Mouse (Mus musculus) cerebellum, adult 11 months (tissue): Measurements from ENCODE around the gene Zmynd8.

Experiments
- DNase-seq: peaks from one replicate; pipeline ENCODE4 v3.0.0; 2022

Zmynd8 gene

DNA sequence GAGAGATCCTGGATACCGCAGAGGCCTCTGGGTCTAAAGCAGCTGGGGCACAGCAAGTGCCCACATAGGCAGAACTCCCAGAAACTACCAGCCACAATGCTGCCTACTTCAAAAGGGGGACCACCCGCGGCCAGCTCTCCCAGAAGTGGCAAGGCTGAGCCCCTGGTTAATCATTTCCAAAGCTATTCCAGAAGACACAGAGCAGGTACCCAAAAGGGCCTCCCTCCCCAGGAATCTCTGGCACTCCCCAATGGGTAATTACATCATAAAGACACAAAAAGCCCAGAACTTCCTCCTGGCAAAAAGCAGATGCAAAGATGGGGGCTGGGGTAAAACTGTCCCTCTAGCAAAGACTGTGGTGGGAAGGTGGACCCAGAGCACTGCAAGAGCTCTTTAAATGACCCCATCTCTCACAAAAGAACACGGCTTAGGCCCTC, 41.4 kb downstream of the Zmynd8 start:
- DNase-seq: no peak

DNA sequence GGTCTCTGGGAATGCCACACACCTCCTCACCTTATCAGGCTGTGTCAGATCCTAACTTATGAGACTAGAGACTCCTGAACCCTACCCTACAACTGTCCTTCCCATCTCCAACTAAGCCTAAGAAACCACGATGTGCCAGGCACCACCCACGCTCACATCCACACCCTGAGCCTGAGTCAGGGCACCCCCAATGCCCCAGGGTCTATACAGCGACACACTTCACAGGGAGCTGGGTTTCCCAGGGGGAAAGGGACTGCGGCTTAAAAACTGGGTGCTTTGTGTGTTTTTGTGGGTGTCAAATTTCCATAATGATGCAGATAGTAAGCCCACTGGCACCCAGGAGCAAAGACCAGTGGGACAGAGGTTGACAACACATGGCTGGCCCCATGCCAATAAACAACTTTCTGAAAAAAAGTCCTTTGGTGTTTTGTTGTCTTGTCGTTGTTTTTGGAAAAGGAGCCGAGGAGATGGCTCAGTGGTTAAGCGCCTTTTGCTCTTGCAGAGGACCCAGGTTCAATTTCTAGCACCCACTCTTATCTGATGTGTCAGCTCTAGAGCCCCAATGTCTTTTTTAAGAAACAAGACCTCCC, 42.1 kb downstream of the Zmynd8 start:
- no peak for DNase-seq

DNA sequence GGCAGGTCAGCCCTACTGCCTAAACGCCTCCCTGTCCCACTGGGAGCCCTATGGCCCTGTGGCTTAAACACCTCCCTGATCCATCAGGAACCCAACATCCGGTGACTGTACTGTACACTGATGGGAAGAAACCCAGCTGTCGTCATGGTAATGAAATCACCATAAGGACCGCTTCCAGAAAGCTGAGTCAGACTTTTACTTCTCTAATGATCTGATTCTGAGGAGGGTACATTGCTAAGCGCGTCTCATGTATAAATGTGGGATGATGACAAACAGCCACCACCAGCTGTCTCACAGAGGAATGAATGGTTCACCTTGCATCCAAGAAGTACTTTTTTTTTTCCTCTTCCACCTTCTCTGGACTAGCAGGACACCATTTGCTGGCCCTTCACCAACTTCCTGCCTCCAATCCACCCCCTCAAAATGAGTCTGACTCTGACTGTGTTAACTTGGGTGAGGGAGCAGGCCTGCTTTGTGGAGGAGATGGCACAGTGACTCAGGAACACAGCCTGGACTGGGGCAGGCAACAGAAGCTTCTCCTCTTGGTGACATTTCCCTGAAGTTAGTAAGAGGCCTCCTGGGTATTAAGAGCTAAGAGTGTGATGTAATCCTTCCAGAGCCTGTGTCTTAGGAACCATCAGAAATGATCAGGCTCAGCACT, 43.0 kb downstream of the Zmynd8 start:
- no peak for DNase-seq

DNA sequence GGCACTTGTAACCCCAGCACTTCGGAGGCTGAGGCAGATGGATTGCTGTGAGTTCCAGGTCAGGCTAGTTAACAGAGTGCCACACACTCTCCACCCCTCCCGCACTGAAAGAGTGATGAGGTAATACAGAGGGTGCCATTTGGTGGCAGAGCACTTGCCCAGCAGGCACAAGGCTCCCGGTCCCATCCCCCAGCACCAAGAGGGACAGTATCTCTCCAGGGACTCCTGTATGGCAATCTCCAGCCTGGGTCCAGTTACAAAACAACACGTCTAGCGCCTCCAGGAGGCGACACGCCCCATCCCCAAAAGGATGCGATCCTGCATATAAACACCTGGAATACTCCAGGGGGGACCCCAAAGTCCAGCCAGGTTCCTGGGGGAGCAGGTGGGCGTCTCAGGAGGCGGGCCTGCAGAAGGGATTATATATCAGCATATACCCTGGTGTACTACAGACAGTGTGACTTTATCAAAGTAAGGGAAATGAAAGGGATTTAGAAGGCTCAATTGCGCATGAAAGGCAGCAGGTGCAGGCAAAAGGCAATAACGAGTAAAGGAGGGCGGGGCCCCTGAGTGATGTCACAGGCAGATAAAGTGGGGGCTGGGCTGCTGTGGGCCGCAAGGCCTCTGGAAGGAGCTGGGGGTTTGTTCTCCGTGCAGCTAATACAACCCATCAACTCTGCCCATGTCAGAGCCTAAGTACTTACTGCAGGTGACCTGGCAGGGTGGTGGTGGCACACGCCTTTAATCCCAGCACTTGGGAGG, 44.4 kb downstream of the Zmynd8 start:
- peak; percentile 68 for DNase-seq

DNA sequence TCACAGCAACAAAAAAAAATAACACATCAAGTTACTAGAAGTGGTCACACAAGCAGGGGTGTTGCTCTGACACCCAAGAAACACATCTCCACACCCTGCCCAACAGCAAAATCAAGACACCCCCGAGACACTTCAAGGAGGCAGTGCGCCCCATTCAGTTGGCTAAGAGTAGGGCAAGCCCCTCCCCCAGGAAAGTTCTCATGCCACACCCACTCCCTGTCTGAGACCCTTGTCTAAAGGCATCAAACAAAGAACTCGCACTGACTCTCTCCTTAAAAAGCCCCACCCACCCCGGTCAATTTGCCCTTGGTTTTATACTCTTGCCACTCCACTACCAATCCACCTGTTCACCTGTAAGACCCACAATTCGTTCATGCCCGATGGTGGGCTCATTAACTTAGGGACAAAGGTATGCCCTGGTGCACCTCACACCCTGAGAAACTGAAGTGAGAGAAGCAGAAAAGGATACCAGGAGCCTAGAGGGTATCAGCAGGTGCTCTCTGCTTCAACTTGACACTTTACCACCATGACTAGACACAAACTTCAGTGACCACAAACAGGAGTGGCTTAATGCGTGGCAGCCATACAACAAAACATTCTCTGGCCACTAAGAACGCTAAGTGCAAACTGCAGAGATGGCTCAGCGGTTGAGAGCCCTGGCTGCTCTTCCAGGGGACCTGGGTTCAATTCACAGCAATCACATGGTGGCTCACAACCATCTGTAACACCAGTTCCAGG, 45.8 kb downstream of the Zmynd8 start:
- DNase-seq: no peak

DNA sequence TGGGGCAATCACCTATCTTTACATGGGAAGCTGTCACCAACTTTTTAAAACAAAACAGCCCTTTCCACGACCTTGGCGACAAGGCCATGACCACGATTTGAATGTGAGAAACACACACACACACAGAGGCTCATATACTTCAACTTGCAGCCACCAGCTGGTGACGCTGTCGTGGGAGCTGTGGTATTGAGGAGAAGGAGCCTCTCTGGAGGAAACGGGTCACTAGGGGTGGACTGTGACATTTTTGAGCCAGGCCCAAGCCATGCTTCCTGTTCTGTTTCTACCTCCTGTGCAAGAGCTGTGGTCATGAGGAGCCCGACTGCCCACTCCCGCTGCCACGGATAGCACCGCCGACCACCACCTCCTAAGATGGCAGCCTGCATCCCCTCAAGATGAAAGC, 46.4 kb downstream of the Zmynd8 start:
- DNase-seq: no peak

DNA sequence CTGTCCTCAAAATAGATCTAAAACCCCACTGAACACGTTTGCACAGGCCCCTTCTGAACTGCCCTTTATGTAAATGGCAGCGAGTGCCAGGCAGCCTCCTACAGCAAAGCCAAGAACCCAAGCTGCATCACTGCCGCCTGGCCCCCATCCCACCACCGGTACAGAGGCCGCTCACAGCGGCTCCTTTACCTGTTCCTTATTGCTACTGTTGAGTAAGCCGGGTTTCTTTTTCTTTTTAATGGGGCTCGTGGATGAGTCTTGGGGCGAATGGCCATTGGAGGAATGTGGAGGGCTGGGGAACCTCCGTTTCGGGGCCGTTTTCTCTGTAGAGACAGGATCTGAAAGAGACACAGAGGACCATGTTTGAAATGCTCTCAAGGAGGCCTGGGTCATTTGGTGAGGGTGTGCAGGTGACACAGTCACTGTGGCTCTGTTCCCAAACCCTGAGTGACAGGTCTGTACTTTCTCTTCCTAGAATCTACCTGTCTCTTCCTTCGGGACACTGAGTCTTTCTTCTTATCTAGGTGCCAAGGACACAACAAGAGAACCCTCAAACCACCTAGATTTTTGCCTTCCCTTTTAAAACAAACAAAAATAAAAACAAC, 46.9 kb downstream of the Zmynd8 start:
- peak; percentile 45 for DNase-seq

DNA sequence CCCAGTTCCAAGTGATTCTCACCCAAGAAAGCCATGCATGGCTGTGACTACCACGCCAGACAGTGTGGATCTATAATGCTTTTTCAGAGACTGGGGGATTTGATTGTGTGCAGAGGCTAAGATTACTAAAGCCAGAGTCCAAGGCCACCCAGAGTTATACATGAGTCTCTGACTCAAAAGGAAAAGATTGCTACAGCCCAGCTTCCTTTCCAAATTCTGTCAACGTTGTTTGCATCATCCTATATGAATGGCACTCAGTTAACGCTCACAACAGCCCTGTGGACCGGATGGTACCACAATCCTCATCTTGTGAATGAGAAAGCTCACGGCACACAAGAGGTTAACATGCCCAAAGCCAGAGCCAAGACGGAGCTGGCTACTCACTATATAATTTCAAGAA, 48.0 kb downstream of the Zmynd8 start:
- no peak for DNase-seq

DNA sequence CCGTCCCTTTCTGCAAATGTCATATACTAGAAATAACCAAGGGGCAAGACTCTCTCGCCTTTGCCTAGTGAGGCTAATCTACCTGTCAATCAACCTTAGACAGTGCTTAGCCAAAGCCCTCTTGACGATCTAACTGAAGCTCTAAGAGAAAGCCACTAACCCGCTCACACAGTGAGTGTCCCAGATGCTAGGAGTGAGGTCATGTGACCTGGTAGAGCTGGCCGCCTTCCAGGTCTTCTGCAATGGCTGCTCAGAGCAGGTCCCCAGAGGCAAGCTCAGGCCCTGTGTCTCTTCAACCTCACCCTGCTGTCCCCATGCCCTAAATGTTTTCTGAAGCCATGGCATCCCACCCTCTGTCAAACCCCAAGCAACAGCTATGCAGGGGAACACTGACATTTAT, 49.7 kb downstream of the Zmynd8 start:
- DNase-seq: no peak

DNA sequence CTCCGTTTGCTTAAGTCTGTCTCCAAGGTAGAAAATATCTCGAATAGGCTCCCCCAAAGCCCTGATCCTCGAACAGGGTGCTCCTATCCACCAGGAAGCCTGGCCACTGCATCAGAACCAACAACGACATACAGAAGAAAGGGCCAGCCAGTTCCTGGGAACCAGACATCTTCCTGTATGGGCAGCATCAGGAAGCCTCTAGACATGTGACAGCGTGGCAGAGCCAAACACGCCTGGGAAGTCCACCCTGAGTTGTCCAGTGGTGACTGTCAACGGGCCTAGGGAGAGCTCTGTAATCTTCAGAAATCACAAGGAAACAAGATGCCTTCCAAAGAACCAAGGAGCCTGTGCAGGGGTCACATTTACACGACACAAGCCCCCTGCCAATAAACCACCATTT, 52.0 kb downstream of the Zmynd8 start:
- no peak for DNase-seq

DNA sequence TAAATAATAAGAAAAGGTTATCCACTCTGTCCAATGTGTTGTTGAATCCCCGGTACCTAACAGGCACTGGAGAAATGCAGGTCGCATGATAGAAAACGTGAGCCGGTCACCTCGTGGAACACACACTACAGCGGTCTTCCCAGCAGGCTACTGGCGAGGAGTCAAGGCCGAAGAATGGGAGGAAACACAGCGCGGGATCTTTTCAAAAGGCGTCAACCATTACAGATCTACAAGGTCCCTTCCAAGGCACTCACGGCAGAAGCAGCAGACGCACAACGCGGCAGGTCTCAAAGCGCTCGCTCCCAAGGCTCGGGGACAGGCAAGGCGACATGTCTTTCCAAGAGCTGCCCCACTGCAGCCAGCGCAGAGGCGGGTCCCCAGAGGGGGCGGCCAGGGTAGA, 53.3 kb downstream of the Zmynd8 start:
- peak; percentile 71 for DNase-seq

DNA sequence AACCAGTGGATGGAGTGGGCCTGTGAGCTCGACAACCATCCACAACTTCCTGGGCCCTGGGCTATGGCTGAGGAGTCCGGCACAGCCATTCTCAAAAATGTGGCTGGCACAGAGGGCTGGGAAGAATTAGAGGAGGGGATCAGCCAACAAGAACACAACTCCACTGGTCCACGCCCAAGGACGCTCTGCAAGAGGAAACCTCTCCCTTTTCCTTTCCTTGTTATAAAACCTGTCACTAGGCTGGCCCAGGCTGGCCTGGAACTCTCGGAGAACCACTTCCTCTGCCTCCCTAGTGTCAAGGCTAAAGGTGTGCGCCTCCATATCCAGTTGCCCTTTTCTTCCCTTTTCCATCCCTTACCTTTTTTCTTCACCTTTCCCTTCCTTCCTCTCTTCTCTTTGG, 55.5 kb downstream of the Zmynd8 start:
- DNase-seq: no peak

DNA sequence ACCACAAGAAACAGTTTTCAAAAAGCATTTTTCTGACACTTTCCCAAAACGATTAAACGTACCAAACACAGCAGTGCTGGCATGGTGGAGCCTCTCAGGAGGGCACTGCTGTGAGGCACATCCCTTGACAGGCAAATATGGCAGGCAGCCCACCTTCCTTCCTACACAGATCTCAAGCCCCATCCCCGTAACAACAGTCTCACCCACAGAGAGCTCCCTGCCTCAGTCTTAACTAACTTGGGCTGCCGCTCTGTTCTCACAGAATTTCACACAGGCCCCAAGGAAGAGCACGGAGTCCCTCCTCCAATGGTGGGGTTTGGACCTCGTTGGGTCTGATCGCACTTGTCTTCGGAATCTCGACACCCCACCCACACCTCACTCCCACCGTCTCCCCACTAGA, 56.6 kb downstream of the Zmynd8 start:
- no peak for DNase-seq

DNA sequence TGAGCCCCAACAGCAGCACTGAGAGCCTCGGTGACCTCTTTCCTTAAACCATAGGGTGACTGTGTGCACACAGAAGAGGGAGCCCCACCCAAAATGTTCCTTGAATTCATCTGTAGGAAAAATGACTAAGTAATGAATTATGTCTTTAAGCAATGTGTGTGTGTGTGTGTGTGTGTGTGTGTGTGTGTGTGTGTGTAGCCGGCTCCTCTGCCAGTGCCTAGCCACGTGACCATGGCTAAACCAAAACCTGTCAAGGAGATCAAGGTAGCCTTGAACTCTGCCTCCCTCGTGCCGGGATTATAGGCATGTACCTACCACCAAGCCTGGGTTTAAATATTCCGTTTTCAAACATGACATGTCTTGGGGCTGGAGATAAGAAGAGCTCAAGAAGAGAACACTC, 57.0 kb downstream of the Zmynd8 start:
- no peak for DNase-seq

DNA sequence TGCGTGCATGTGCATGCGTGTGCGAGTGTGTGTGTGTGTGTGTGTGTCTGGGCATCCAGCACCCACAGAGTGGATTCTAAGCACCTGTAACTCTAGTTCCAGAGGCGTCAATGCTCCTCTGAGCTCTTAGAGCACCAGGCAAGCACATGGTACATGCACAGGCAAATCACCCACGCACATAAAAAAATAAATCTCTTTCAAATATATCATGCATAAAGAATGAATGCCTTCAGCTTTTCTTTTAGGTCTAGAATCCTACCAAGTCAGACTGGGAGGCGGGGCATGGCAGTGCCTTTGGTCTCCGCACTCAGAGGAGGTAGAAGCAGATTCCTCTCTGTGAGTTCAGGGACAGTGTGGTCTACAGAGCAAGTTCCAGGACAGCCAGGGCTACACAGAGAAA, 58.0 kb downstream of the Zmynd8 start:
- DNase-seq: no peak

DNA sequence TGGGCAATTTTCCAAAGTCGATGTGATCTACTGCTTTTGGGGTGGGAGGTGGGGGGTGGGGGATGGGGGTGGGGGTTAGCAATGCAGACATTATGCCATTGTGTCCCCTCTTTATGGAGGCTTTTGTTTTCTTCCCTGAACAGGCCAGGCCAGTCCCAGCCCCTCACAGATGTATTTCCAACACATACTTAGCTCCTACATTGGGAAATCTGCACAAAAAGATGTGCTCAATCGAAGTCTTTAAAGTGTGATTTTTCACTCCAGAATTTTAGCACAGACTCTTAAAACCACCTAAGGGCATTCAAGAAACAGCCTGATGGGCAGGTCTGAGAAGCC, 59.5 kb downstream of the Zmynd8 start:
- DNase-seq: no peak

DNA sequence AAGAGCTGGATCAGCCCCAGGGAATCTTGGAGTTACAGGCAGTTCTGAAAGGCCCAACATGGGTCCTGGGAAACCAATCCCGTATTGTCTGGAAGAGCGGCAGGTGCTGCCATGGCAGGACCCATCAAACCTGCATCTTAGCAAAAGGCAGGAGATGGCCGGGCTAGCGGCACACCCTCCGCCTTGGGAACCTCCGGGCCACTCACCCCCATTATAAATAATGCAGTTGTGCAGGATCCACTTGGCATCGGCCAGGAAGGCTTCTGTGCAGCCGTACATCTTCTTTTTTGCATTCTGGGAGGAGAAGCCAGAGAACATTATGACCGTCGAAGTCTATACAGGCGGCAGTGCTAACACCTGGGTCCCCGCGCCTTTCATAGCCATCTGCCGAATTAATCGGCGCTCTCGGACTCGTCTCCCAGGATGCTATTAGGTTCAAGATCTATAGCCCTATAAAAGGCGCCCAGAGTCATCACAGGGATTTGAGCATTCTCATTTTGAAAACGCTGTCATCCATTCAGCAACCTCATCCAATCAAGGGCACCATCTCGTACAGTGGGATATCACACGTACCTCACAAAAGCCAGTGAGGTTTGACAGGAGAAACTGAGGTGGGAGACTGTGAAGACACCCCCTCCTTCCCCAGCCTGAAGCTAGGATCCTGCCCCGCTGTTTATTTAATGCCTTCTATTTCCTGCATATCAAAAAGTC, 60.1 kb downstream of the Zmynd8 start:
- no peak for DNase-seq

DNA sequence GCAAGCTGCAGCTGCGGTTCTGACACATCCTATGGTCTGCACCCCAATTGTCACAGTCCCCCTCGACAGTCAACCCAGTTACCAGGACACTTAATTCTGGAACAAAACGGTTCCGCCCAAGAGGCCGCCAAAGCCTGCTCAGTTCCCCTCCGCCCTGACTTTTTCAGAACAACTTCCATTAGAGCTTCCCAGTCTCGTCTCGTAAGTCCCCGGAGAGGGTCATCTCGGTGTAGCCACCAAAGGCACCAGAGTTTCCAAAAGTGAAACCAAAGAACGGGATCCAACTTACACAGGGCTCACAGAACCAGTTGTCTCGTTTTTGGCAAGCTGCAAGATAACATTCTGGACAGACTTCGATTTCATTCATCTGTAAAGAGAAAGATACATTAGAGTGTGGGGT, 64.2 kb downstream of the Zmynd8 start:
- DNase-seq: no peak

DNA sequence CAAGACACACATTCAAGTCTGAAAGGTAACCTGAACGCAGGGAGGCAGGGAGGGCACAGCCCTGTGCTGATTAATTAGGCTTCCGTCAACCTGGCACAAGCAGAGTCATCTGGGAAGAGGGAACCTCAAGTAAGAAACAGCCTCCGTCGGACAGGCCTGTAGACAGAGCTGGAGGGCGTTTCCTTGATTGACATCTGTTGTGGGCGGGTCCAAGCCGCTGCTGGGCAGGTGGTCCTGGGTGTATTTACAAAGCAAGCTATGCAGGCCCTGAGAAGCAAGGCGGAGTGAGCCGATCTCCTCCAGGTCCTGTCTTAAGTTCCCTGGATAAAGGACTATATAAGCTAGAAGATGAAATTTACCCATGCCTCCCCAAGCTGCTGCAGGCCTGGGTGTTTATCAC, 65.3 kb downstream of the Zmynd8 start:
- no peak for DNase-seq

DNA sequence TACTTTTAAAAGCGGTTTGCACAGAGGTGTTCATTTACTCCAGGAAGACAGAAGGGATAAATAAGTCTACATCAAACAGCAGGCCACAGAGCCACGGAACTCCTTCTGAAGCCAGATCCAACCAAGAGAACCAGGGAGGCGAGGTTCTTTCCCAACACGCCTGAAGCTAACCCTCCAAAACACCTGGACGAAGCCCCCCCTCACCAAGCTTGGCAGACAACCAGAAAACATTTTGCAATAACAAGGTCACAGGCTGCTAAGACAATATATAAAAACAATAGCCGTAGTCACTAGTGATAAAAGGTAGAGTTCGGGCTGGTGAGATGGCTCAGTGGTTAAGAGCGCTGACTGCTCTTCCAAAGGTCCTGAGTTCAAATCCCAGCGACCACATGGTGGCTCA, 66.1 kb downstream of the Zmynd8 start:
- DNase-seq: no peak

DNA sequence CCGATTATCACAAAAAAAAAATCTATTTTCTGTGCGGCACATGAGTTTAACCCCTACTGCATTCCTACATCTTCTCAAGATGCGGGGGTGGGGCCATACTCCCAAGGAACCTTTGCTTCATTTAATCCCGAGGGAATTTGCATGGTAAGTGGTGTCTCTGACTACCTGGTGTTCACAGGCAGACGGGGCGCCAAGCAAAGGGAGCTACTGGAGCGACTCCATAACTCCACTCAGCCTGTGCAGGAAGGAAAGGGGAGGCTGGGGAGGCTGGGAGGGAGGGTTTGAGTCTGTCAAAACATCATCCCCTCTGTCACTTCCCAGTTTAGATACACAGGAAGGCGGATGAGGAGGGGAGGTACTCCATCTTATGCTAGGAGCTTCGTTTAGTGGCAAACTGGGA, 66.5 kb downstream of the Zmynd8 start:
- no peak for DNase-seq

DNA sequence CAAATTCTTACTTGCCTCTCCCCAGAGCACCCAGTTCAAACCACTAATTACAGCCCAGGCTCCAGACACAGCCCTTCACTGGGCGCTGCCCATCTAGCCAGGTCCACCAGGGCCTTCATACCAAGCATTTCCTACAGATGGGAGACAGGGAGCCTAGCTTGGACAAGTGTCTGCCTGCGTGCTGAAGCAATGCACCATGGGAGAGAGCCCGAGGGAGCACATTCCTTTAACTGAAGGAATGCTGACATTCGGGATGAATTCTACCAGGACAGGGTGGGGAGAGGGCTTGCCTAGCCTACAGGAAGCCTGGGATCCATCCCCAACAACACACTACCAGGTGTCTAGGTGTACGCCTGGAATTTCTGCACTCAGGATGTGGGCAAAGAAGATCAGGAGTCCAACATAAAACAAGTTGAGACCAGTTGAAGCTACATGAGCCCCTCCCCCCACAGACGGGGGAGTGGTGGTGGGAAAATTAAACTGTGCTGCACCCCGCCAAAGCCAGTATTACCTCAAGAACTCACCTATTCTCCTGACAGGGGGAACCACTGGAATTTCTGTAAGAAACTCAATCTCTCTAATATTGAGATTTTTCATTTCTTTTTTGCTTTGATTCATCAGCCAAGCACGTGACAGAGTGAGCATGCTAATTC, 67.1 kb downstream of the Zmynd8 start:
- DNase-seq: no peak
